Mouse (Mus musculus) MEL (cell line): ENCODE results near the gene Aktip. TPM values are rescaled to one million over a fixed set of nuclear protein-coding genes. Genes with fewer than 3 reads are reported as not detected.

Source experiments
- DNase-seq: peaks from one replicate; pipeline ENCODE4 v3.0.0; 2011; ENCODE audit warnings: low read depth, low spot score
- H3K27ac ChIP-seq: 2 replicates; pipeline ENCODE4 v1.5.1; 2012; ENCODE audit warnings: low read depth, mild to moderate bottlenecking, control low read depth, low read length, moderate library complexity; ENCODE audit not compliant: control insufficient read depth
- H3K27me3 ChIP-seq, 2 experiments: fragments of 150-350 bp in 1 of 2; sonication (generic) in 1 of 2; 2 replicates each; pipeline ENCODE4 v1.6.1; 2012; ENCODE audit warnings: low read length in 2 of 2, mild to moderate bottlenecking in 2 of 2, improper control_type of control experiment in 1 of 2, moderate library complexity in 1 of 2; ENCODE audit not compliant: insufficient read depth in 2 of 2, control insufficient read depth in 1 of 2
- H3K36me3 ChIP-seq, 2 experiments: 2 replicates each; pipeline ENCODE4 v1.6.1; 2012 to 2014; ENCODE audit warnings: low read length in 2 of 2, improper control_type of control experiment in 1 of 2, inconsistent platforms in 1 of 2, mild to moderate bottlenecking in 1 of 2; ENCODE audit not compliant: insufficient read depth in 2 of 2, control insufficient read depth in 1 of 2
- H3K4me1 ChIP-seq, 2 experiments: fragments of 150-350 bp in 1 of 2; sonication (generic) in 1 of 2; 2 replicates each; pipeline ENCODE4 v1.6.1; 2012; ENCODE audit warnings: low read length in 2 of 2, improper control_type of control experiment in 1 of 2, mild to moderate bottlenecking in 1 of 2; ENCODE audit not compliant: insufficient read depth in 2 of 2, control insufficient read depth in 1 of 2
- H3K4me3 ChIP-seq, 2 experiments: fragments of 150-350 bp in 1 of 2; sonication (generic) in 1 of 2; 2 replicates each; pipeline ENCODE4 v1.5.1; 2012; ENCODE audit warnings: low read depth in 2 of 2, low read length in 2 of 2, mild to moderate bottlenecking in 2 of 2, moderate library complexity in 2 of 2, control low read depth in 1 of 2, improper control_type of control experiment in 1 of 2; ENCODE audit not compliant: control insufficient read depth in 1 of 2, insufficient read depth in 1 of 2
- H3K79me2 ChIP-seq: 2 replicates; pipeline ENCODE4 v1.6.1; 2012; ENCODE audit warnings: mild to moderate bottlenecking, low read length, moderate library complexity; ENCODE audit not compliant: control insufficient read depth, poor library complexity, insufficient read depth
- H3K9ac ChIP-seq: 2 replicates; pipeline ENCODE4 v1.6.1; 2012; ENCODE audit warnings: low read depth, mild to moderate bottlenecking, control low read depth, low read length, moderate library complexity; ENCODE audit not compliant: control insufficient read depth, poor library complexity, severe bottlenecking
- H3K9me3 ChIP-seq: fragments of 150-350 bp; sonication (generic); replicated peaks from 2 replicates; pipeline ENCODE4 v1.6.1; 2012; ENCODE audit warnings: mild to moderate bottlenecking, low read length, improper control_type of control experiment, moderate library complexity; ENCODE audit not compliant: insufficient read depth
- CTCF ChIP-seq, 3 experiments: IDR thresholded peaks in 2 of 3; conservative IDR thresholded peaks in 1 of 3; 2 replicates each; pipeline ENCODE4 v1.5.1; 2011 to 2012; ENCODE audit warnings: low read length in 3 of 3, low read depth in 2 of 3, mild to moderate bottlenecking in 2 of 3, improper control_type of control experiment in 1 of 3, inconsistent platforms in 1 of 3, mixed read lengths in 1 of 3, moderate library complexity in 1 of 3; ENCODE audit not compliant: control insufficient read depth in 1 of 3, insufficient read depth in 1 of 3, poor library complexity in 1 of 3, severe bottlenecking in 1 of 3
- EP300 ChIP-seq, 2 experiments: IDR thresholded peaks; 2 replicates each; pipeline ENCODE4 v1.6.1; 2011; ENCODE audit warnings: improper control_type of control experiment in 2 of 2, low read length in 2 of 2, low read depth in 1 of 2, mild to moderate bottlenecking in 1 of 2
- GATA1 ChIP-seq: IDR thresholded peaks from 2 replicates; pipeline ENCODE4 v1.6.1; 2011; ENCODE audit warnings: low read depth, low read length, improper control_type of control experiment
- JUND ChIP-seq: IDR thresholded peaks from 2 replicates; pipeline ENCODE4 v1.6.1; 2011; ENCODE audit warnings: low read depth, mild to moderate bottlenecking, improper control_type of control experiment, low read length
- KAT2A ChIP-seq: conservative IDR thresholded peaks from 2 replicates; pipeline ENCODE4 v1.6.1; 2012; ENCODE audit warnings: low read depth, low read length, improper control_type of control experiment, inconsistent platforms
- MXI1 ChIP-seq: IDR thresholded peaks from 2 replicates; pipeline ENCODE4 v1.6.1; 2011; ENCODE audit warnings: mild to moderate bottlenecking, low read depth, low read length, improper control_type of control experiment
- NRF1 ChIP-seq: IDR thresholded peaks from 2 replicates; pipeline ENCODE4 v1.6.1; 2014; ENCODE audit warnings: low read depth, mild to moderate bottlenecking, inconsistent platforms, low read length, improper control_type of control experiment, moderate library complexity; ENCODE audit not compliant: poor library complexity, insufficient read depth, severe bottlenecking
- POLR2AphosphoS5 ChIP-seq: IDR thresholded peaks from 2 replicates; pipeline ENCODE4 v1.6.1; 2012; ENCODE audit warnings: low read depth, borderline replicate concordance, mild to moderate bottlenecking, inconsistent platforms, low read length, moderate library complexity, mixed read lengths
- RAD21 ChIP-seq: IDR thresholded peaks from 2 replicates; pipeline ENCODE4 v1.6.1; 2011; ENCODE audit warnings: mild to moderate bottlenecking, low read depth, low read length, improper control_type of control experiment
- SIN3A ChIP-seq: IDR thresholded peaks from 2 replicates; pipeline ENCODE4 v1.6.1; 2012; ENCODE audit warnings: low read length, improper control_type of control experiment, inconsistent platforms
- SMC3 ChIP-seq: IDR thresholded peaks from 2 replicates; pipeline ENCODE4 v1.6.1; 2011; ENCODE audit warnings: low read depth, low read length, improper control_type of control experiment
- ZC3H11A ChIP-seq: IDR thresholded peaks from 2 replicates; pipeline ENCODE4 v1.6.1; 2012; ENCODE audit warnings: low read depth, mild to moderate bottlenecking, inconsistent platforms, low read length, improper control_type of control experiment
- ZNF384 ChIP-seq: IDR thresholded peaks from 2 replicates; pipeline ENCODE4 v1.6.1; 2012; ENCODE audit warnings: low read depth, mild to moderate bottlenecking, inconsistent platforms, low read length, improper control_type of control experiment
- polyA plus RNA-seq, 2 experiments: library from polyadenylated mRNA; stranded (reverse) in 1 of 2; unstranded in 1 of 2; fragments of >175 nt in 1 of 2; fragments of >200 nt in 1 of 2; gene quantifications; 2 replicates each; pipeline versions ENCODE4 v1.2.1 to v1.2.4; 2012; ENCODE audit warnings: low replicate concordance in 2 of 2, low read depth in 1 of 2; ENCODE audit not compliant: insufficient read length in 2 of 2, insufficient read depth in 1 of 2, missing spikeins in 1 of 2
- total RNA-seq: library from RNA; depleted of rRNA; stranded (reverse); fragments of 300-350 nt; gene quantifications from 2 replicates; pipeline ENCODE4 v1.2.3, GENCODE M21; 2012

Gene Aktip
- total and polyA plus RNA-seq, 3 experiments, result 4.6 to 8.5 TPM; not detected in 1

DNA sequence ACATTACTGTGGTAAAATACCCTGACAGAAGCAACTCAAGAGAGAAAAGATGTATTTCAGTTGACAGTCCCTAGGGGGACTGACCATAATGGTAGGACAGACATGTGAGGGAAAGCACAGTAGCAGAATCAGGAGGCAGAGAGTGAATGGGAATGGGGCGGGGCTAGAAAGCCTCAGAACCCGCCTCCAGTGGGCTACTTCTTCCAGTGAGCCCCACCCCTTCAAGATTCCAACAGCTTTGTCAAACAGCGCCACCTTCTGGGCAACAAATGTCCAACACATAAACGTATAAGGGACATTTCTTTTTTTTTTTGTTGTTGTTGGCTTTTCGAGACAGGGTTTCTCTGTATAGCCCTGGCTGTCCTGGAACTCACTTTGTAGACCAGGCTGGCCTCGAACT is 45.2 kb downstream of the Aktip start:
- peak; percentile 35 for TF ChIP-seq SMC3
- TF ChIP-seq SIN3A, result no peak
- TF ChIP-seq ZC3H11A, result peak; percentile 13; the same call in 1 of the 2 replicates
- no peak for TF ChIP-seq KAT2A
- TF ChIP-seq RAD21, result peak; percentile 41
- peak; percentile 25 to 54 (median 29); a peak in 4 of 6 replicates for TF ChIP-seq CTCF (IDR thresholded peaks at IDR 0.05 in 2 of 3, conservative IDR thresholded peaks at IDR 0.05 in 1 of 3; ENCODE audit: control insufficient read depth in 1 of 3, insufficient read depth in 1 of 3, low read depth in 2 of 3, low read length in 3 of 3, poor library complexity in 1 of 3, severe bottlenecking in 1 of 3)
- no peak for TF ChIP-seq POLR2AphosphoS5
- TF ChIP-seq, all 39 proteins: peak for 4
- Histone ChIP-seq H3K4me1 (peaks cover 0 to 4% of the 10 kb centered on the region in 2 experiments; a peak in 2 of 4 replicates), H3K79me2 (no peaks in the 10 kb centered on the region), H3K27me3 (no peaks in the 10 kb centered on the region), H3K36me3 (no peaks in the 10 kb centered on the region; a peak in 1 of 4 replicates), H3K27ac (no peak overlapping the region), H3K9me3 (no peaks in the 10 kb centered on the region), H3K9ac (no peak overlapping the region), H3K4me3 (no peak overlapping the region)
- peak; percentile 68 for DNase-seq

DNA sequence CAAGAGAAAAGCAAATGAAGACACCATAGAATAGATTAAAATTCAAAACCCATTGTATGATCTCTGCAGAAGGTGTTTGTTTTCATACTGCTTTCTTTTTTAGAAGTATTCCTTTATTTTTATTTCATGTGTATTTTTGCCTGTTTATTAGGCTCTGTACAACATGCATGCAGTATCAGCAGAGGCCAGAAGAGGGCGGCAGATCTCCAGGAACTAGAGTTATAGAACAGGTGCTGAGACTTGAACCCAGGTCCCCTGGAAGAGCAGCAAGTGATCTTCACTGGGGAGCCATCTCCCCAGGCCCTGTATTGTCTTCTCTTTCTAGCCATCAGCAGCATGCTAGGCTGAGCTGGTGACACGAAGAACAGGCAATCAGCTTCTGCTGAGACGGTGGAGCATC is 45.9 kb downstream of the Aktip start:
- no peak overlapping the region for H3K27ac ChIP-seq
- DNase-seq, result peak; percentile 56
- H3K9me3 ChIP-seq, result no peaks in the 10 kb centered on the region
- H3K4me3 ChIP-seq, result no peak overlapping the region
- TF ChIP-seq SMC3, result peak; percentile 38
- no peak for TF ChIP-seq MXI1
- TF ChIP-seq CTCF (IDR thresholded peaks at IDR 0.05 in 2 of 3, conservative IDR thresholded peaks at IDR 0.05 in 1 of 3; ENCODE audit: control insufficient read depth in 1 of 3, insufficient read depth in 1 of 3, low read depth in 2 of 3, low read length in 3 of 3, poor library complexity in 1 of 3, severe bottlenecking in 1 of 3), result peak; percentile 46 to 62 (median 59)
- TF ChIP-seq GATA1, result no peak
- TF ChIP-seq RAD21, result peak; percentile 64
- peak; percentile 26; the same call in 1 of the 2 replicates for TF ChIP-seq ZC3H11A
- peaks cover 0 to 4% of the 10 kb centered on the region in 2 experiments; a peak in 2 of 4 replicates for H3K4me1 ChIP-seq
- H3K27me3 ChIP-seq, result no peaks in the 10 kb centered on the region
- no peaks in the 10 kb centered on the region for H3K79me2 ChIP-seq
- H3K9ac ChIP-seq, result no peak overlapping the region
- no peaks in the 10 kb centered on the region; a peak in 1 of 4 replicates for H3K36me3 ChIP-seq

DNA sequence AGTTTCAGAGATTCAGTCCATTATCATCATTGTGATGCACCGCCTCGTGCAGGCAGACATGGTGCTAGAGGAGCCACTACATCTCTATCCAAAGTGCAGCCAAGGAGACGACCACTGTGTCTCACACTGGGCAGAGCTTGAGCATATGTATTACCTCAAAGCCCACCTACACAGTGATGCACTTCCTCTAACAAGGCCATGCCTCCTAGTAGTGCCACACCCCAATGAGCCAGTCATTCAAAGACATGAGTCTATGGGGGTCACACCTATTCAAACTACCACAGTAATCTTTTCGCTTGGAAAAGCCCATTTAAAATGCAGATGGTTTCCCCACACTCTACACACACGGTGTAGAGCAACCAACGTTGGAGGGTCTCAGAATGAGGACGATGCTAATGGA is 48.2 kb downstream of the Aktip start:
- Histone ChIP-seq H3K27me3 (no peaks in the 10 kb centered on the region), H3K9ac (no peak overlapping the region), H3K9me3 (no peaks in the 10 kb centered on the region), H3K27ac (no peak overlapping the region), H3K79me2 (no peaks in the 10 kb centered on the region), H3K4me3 (no peak overlapping the region), H3K36me3 (no peaks in the 10 kb centered on the region; a peak in 1 of 4 replicates), H3K4me1 (peaks cover 0 to 7% of the 10 kb centered on the region in 2 experiments; a peak in 2 of 4 replicates)
- TF ChIP-seq EP300 (IDR thresholded peaks at IDR 0.05; ENCODE audit: low read depth in 1 of 2, low read length in 2 of 2) (no peak), RAD21 (no peak), NRF1 (no peak), SIN3A (no peak), ZNF384 (no peak), JUND (no peak)
- no peak for DNase-seq
